In genomic region chr19:15880731-15881130, GRCm38 (mm10) we compare ENCODE assay signal across 20 mouse cellular contexts.
A peak's percentile ranks its signal among the peaks of the same experiment; 100 is the strongest.
DNase-seq lines count a peak whose midpoint lies in the region; ATAC-seq and TF ChIP-seq lines count a peak whose summit lies in the region.
"Had no signal": no experiment of that assay in that cellular context is flagged by ENCODE, and none has a peak within 500 bp of the region (broad histone marks: within the 10 kb centered on the region; RNA-seq: fewer than 3 reads in every experiment).

No protein-coding gene starts in this region.

- H3K36me3 ChIP-seq in hindbrain, embryonic 14.5 days (replicated peaks; ENCODE audit: control insufficient read depth, insufficient read depth), result no peaks in the 10 kb centered on the region
- H3K36me3 ChIP-seq in hindbrain, embryonic 12.5 days, result no peaks in the 10 kb centered on the region
- no peaks in the 10 kb centered on the region for H3K36me3 ChIP-seq in lung, embryonic 14.5 days (ENCODE audit: insufficient read depth)
- no peaks in the 10 kb centered on the region for H3K36me3 ChIP-seq in intestine, postnatal 0 days (ENCODE audit: control insufficient read depth, insufficient read depth)
- H3K36me3 ChIP-seq: embryonic facial prominence, embryonic 15.5 days; forebrain, embryonic 12.5 days; G1E; heart, embryonic 10.5 days; limb, embryonic 15.5 days had no signal

- no peak overlapping the region for H3K9ac ChIP-seq in hindbrain, embryonic 14.5 days
- H3K9ac ChIP-seq in hindbrain, embryonic 12.5 days, result no peak overlapping the region
- no peak overlapping the region for H3K9ac ChIP-seq in lung, embryonic 14.5 days
- no peak overlapping the region for H3K9ac ChIP-seq in intestine, postnatal 0 days (ENCODE audit: low read depth, low read length)
- H3K9ac ChIP-seq: embryonic facial prominence, embryonic 15.5 days; forebrain, embryonic 12.5 days; limb, embryonic 15.5 days; liver, postnatal 0 days had no signal

- TF ChIP-seq CTCF in lung, embryonic 14.5 days (IDR thresholded peaks at IDR 0.05; ENCODE audit: low read depth), result no peak
- TF ChIP-seq CTCF in intestine, postnatal 0 days (IDR thresholded peaks at IDR 0.05; ENCODE audit: low read depth), result no peak

- H3K27ac ChIP-seq in hindbrain, embryonic 14.5 days, result no peak overlapping the region
- H3K27ac ChIP-seq in hindbrain, embryonic 12.5 days, result no peak overlapping the region
- H3K27ac ChIP-seq in lung, embryonic 14.5 days (ENCODE audit: low read depth), result no peak overlapping the region
- no peak overlapping the region for H3K27ac ChIP-seq in intestine, postnatal 0 days (ENCODE audit: low read depth, low read length)
- H3K27ac ChIP-seq: embryonic facial prominence, embryonic 15.5 days; forebrain, embryonic 12.5 days; heart, embryonic 10.5 days; limb, embryonic 15.5 days had no signal

- peak; percentile 83 to 88 for DNase-seq in cerebellum, postnatal 10 days
- no peak for DNase-seq in cerebellum, adult 9-10 months
- DNase-seq in hindbrain, embryonic 14.5 days (ENCODE audit: low spot score), result peak; percentile 40
- DNase-seq in lung, embryonic 14.5 days, result peak; percentile 77
- no peak for DNase-seq in lung, postnatal 14 days
- peak; percentile 14 for DNase-seq in MN1 (ENCODE audit: low spot score)
- DNase-seq: cerebellum, adult 11-12 months; gastrocnemius, postnatal 36 days; heart, postnatal 36 days; liver, postnatal 0 days; thymus, postnatal 36 days had no signal

- H3K4me2 ChIP-seq in hindbrain, embryonic 14.5 days (replicated peaks), result no peak overlapping the region
- H3K4me2 ChIP-seq in hindbrain, embryonic 12.5 days (replicated peaks), result no peak overlapping the region
- no peak overlapping the region for H3K4me2 ChIP-seq in lung, embryonic 14.5 days
- H3K4me2 ChIP-seq in intestine, postnatal 0 days (replicated peaks; ENCODE audit: low read depth), result no peak overlapping the region
- H3K4me2 ChIP-seq: embryonic facial prominence, embryonic 15.5 days; forebrain, embryonic 12.5 days; limb, embryonic 15.5 days had no signal

- H3K4me1 ChIP-seq in hindbrain, embryonic 14.5 days (replicated peaks; ENCODE audit: control insufficient read depth, insufficient read depth, low read length), result no peaks in the 10 kb centered on the region
- no peaks in the 10 kb centered on the region for H3K4me1 ChIP-seq in hindbrain, embryonic 12.5 days
- H3K4me1 ChIP-seq in lung, embryonic 14.5 days (ENCODE audit: insufficient read depth), result no peaks in the 10 kb centered on the region
- no peaks in the 10 kb centered on the region for H3K4me1 ChIP-seq in intestine, postnatal 0 days (replicated peaks; ENCODE audit: control insufficient read depth, insufficient read depth, low read length)
- H3K4me1 ChIP-seq: embryonic facial prominence, embryonic 15.5 days; forebrain, embryonic 12.5 days; heart, embryonic 10.5 days had no signal

- H3K27me3 ChIP-seq in hindbrain, embryonic 14.5 days (ENCODE audit: control insufficient read depth, insufficient read depth, low read length), result no peaks in the 10 kb centered on the region
- no peaks in the 10 kb centered on the region for H3K27me3 ChIP-seq in hindbrain, embryonic 12.5 days
- H3K27me3 ChIP-seq in lung, embryonic 14.5 days (ENCODE audit: insufficient read depth, low read length), result no peaks in the 10 kb centered on the region
- no peaks in the 10 kb centered on the region for H3K27me3 ChIP-seq in intestine, postnatal 0 days (replicated peaks; ENCODE audit: control insufficient read depth, insufficient read depth, low read length)
- H3K27me3 ChIP-seq: embryonic facial prominence, embryonic 15.5 days; forebrain, embryonic 12.5 days; limb, embryonic 15.5 days had no signal

- no peak overlapping the region for H3K4me3 ChIP-seq in hindbrain, embryonic 14.5 days (replicated peaks; ENCODE audit: low read length)
- no peak overlapping the region for H3K4me3 ChIP-seq in hindbrain, embryonic 12.5 days
- no peak overlapping the region for H3K4me3 ChIP-seq in lung, embryonic 14.5 days (ENCODE audit: low read depth, low read length)
- no peak overlapping the region for H3K4me3 ChIP-seq in intestine, postnatal 0 days (ENCODE audit: low read depth, low read length)
- H3K4me3 ChIP-seq: embryonic facial prominence, embryonic 15.5 days; forebrain, embryonic 12.5 days; heart, embryonic 10.5 days; limb, embryonic 15.5 days had no signal

- WGBS in hindbrain, embryonic 14.5 days, result 85% methylated on average over 8 of the region's 8 CpGs
- WGBS in hindbrain, embryonic 12.5 days, result 85% methylated on average over 8 of the region's 8 CpGs
- 62% methylated on average over 8 of the region's 8 CpGs for WGBS in lung, embryonic 14.5 days
- 52% methylated on average over 8 of the region's 8 CpGs for WGBS in intestine, postnatal 0 days

- H3K9me3 ChIP-seq in hindbrain, embryonic 14.5 days (ENCODE audit: control insufficient read depth, low read length), result 0 out of 2 replicates have a peak, but pooled peaks cover 4% of the 10 kb centered on the region
- H3K9me3 ChIP-seq in hindbrain, embryonic 12.5 days (replicated peaks), result no peaks in the 10 kb centered on the region
- H3K9me3 ChIP-seq in lung, embryonic 14.5 days (ENCODE audit: low read depth, low read length), result no peaks in the 10 kb centered on the region
- no peaks in the 10 kb centered on the region for H3K9me3 ChIP-seq in intestine, postnatal 0 days (ENCODE audit: control insufficient read depth)
- H3K9me3 ChIP-seq: embryonic facial prominence, embryonic 15.5 days; forebrain, embryonic 12.5 days; G1E; heart, embryonic 10.5 days; limb, embryonic 15.5 days had no signal

- no peak for ATAC-seq in hindbrain, embryonic 14.5 days (ENCODE audit: low FRiP score)
- ATAC-seq in hindbrain, embryonic 12.5 days (ENCODE audit: low FRiP score), result no peak
- no peak for ATAC-seq in lung, embryonic 14.5 days (ENCODE audit: insufficient read depth)
- ATAC-seq in intestine, postnatal 0 days, result no peak
- ATAC-seq: CD4-positive, CD25-positive, alpha-beta regulatory T cell, adult 4 months; liver, postnatal 0 days; midbrain, embryonic 16.5 days had no signal

Comparison
In these comparisons a context has a peak if more than half of its experiments do, and no peak if none do; other contexts are left out.
1. DNase-seq: peak in cerebellum, postnatal 10 days (2 of 2), hindbrain, embryonic 14.5 days (single experiment), lung, embryonic 14.5 days (single experiment) and MN1 (single experiment); none in cerebellum, adult 9-10 months (single experiment) and lung, postnatal 14 days (single experiment).